Mouse (Mus musculus): Measurements from ENCODE around the gene C130050O18Rik. TPM values are rescaled to one million over a fixed set of nuclear protein-coding genes. Genes with fewer than 3 reads are reported as not detected.

The C130050O18Rik gene
- under 1 TPM; 0.32 to 0.61 TPM for total RNA-seq (2021)
- long read RNA-seq, experiment 1: 0 reads
- long read RNA-seq, experiment 2: 0 reads

DNA sequence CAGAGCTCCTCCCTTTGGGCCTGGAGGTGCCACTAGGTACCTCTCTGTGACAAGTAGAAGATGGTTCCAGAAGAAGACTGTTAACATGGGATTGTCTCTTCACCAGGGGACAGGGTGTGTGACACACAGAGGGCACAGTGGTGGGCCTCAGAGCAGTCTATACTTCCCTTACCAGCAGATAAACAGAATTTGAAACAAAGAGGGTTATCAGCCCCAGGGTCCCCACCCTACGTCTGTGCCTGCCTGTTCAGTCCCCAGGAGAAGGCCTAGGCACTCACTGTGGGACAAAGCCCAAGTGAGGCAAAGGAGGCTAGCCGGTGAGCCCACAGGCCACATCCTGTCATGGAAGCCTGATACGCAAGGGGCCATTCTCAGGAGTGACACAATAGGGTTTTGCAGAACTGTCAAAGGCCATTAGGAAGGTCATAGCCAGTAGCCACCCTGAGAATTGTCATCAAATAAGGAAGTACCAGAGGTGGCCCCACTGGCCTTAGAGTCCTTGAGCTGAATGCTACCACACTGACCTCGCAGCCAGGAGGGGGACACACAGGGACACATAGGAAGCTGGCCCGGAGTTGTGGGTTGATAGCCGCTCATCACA is at the start of gene C130050O18Rik:
TSS of gene C130050O18Rik (plus strand) at position 480 of the 601 bp plus-strand sequence.
- DNase-seq: no peak

DNA sequence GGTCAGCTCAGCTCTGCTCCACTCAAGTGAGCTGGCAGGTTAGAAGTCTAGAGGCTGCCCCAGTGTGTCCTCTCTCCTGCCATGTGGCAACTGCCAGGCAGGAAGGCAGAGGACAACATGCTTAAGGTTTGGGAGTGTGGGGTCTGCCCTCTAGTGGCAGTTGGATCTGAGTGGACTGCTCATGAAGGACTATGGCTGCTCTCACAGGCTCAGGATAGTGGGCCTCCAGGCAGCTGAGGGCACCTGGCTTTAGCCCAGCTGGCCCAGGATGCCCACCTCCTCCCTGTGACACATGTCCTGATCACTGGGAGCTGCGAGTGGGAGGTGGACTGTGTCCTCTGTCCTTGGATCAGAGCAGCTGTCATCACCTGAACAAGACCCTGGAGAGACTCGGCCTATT is 46.4 kb upstream of the C130050O18Rik start:
- DNase-seq: no peak

DNA sequence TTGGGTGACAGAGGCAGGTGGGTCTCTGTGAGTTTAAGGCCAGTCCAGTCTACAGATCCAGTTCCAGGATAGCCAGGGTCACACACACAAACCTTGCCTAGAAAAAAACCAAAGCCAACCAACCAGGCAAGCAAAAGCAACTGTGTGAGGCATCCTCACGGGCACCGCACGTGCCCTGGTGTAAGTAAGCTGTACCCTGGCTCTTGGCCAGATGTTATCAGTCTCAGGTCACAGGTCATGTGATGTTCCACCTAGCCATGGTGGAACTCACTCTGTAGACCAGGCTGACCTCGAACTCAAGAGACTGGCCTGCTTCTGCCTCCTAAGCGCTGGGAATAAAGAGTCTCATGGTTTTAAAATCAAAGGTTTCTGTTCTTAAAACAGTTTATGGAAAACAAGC is 45.8 kb upstream of the C130050O18Rik start:
- no peak for DNase-seq

DNA sequence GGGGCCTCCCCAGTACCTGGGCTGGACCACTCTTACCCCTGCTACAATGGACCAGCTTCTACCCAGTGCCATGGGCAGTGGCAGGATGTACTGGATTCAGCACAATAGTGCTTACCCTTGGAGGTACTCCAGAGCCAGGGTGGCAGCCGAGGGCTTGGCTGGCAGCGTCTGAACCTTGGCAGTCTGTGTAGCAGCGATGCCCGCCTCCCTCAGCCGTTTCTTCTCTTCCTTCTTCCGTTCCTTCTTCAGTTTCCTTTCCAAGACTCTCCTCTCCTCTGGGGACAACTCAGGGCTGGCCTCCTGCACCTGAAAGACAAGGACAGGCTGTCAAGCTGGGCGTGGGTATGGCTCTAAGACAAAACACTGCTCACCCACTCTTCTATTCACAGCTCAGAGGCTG is 41.2 kb upstream of the C130050O18Rik start:
- DNase-seq: peak; percentile 11

DNA sequence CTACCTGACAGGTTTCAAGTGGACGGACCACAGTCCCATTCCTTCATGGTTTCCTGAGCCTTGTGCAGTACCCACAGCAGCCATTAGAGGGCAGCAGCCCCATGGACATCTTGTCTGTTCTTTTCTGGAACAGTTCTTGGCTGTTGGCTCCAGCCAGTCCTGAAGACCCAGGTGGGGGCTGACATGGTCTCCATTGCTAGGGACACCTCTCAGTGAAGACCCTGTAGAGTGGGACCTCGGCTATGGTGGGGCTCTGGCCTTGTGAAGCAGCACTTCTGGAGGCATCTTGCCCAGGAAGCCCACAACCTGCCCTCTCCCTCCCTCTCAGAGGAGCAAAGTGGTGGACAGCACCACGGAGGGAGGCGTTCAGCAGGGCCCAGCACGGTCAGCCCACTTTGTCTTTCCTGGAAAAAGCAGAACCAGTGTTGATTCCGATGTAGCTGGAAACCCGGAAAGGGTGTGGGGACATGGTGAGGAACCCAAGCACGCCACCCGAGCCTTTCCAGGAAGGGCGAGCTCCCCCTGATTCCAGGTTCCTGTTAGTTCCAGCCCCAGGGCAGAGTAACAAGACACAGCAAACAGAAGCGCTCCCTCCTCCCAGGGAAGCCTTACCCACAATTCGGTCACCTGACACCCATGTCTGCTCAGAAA is 40.7 kb upstream of the C130050O18Rik start:
- DNase-seq: peak; percentile 81

DNA sequence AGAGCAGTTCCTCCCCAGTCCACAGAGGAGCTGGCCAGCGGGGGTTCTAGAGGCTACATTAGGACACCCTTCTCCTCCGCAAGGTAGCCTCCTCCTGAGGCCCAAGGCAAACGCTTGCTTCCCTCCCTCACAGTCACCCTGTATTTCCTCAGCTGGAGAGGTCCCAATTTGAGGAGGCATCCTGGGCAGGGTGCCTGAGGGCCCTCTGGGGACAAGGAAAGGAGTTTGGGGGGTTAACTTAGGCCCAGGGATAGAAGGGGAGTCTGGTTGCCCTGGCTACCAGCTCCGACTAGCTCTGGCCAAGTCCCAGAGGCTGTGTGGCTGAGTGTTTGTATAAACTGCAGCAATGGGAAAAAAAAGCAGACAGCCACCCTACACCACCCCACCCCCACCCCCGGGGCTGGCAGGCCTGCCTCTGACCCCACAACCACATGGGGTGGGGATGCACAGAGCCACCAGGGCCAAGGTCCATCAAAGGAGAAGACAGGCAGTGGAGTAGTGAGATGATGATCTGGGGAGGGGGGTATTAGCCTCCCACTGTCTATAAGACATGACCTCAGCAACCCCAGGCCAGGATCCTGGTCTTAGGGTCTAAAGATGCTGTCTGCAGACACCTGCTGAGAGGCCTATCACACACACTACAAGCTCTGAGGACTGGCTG is 40.0 kb upstream of the C130050O18Rik start:
- no peak for DNase-seq

DNA sequence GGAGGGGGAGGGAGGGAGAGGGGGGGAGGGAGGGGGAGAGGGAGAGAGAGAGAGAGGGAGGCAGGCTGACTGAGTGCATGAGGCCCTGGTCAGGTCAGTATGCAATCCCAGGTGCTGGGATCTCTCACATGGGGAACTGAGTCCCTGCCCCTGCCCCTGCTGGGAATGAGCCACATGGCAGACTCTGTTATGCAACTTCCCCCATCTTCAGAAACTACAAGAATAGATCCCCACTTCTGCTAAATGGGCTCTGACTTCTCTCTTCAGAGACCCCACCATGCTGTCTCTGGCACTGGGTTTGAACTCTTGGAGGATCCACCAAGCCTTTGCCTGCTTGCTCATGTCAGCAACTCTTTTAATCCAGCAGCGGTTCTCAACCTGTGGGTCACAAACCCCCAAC is 39.3 kb upstream of the C130050O18Rik start:
- no peak for DNase-seq

DNA sequence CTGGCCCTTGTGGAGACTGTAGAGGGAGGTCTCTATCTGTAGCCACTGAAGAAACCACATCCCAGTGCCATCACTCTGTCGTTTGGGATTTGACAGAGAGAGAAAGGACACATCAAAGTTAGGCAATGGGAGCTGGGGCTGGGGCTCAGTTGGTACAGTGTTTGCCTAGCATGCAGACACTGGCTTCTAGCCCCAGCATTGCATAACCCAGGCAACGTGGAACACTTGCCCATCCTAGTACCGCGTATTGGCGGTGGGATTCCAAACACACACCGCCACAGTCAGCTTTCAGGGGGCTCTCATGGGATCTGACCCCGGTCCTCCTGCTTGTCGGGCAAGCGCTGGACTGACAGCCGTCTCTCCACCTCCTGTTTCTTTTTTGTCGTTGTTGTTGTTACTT is 38.6 kb upstream of the C130050O18Rik start:
- no peak for DNase-seq

DNA sequence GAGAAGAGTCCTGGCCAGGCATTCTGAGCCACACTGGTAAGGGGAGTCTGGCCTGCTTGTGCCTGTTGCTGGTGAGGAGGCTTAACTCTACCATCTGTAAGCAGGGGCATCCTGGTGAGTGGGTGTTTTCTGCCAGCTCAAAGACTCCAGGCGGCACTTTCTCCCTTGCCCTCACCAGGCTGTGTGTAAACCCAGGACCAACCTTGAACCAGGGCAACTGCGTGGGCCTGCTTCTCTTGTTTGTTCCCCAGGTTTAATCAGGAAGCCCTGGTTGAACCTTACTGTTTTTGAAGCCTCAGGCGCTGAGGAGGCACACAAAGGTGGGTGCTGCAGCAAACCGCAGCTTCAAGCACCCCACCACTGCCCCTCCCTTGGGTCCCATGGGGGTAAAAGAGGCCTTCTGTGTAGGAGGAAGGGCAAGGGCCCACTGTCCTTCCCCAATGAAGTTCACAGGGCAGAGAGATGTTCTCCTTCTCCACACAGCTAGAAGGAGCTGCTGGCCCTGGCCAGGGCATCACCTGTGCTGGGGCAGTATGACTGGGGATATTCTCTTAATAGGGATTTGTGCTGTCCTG is 37.1 kb upstream of the C130050O18Rik start:
- no peak for DNase-seq

DNA sequence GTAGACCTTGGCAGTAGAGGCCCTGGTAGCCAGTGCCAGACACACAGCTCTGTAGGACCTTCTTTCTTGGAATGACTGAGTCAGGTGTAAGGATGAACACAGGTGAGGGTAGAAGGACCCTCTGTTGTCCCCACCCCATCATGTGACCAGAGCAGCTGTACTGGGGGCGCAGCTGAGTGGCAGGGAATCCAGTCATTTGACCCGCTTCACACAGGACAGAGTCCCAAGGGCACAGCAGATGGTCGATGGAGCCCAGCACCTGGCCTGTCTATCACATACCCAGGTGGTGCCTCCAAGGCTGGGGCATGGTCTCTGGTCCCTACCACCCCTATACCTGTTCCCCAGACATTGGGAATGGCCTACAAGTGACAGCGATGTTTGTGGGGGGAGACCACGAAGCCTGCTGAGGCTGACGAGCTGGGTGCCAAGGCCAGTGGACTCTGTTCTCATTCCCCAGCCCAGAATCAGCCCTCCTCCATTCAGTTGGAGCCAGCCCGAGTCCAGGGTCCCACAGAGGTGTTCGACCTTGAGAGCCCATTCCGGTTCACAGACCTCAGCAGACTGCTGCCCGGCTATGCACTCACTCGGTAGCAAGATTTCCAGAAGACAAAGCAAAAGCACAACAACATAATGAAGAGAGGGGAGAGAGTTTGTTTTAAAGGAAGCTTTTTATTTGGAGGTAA is 36.3 kb upstream of the C130050O18Rik start:
- no peak for DNase-seq

DNA sequence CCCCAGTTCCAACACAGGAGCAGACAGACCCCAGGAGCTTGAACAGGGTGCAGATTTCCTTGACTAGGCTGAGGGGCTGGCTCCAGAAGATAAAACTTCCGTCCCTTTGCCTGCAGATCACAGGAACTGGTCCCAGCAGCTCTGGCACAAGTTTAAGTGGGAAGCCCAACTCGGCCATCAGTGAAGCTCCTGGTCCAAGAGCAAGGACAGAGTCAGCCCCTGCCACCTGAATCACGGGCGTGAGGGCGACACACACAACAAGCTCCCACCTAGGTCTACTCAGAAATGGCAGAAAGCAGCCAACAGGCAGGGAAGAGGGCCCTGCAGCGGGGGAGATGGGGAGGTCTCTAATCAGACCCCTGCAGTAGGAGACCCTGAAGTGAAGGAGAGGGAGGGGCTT is 34.7 kb upstream of the C130050O18Rik start:
- no peak for DNase-seq

DNA sequence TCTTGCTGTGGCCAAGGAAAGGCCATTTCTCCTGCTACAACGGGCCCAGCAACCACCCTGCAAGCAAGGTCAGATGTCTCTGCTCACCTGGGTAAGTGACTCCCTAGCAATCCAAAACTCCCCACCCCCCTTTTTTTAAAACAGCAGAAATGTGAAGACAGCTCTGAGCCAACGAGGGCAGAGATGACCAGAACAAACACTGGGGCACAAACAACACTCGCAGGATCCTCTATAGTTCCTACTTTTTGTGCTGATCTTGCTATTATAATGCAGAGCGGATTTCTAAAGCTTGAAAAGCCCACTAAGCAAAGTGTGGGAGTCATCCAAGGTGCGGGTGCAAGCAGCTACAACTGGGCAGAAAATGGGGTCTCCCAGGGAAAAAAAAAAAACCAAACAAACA is 34.0 kb upstream of the C130050O18Rik start:
- no peak for DNase-seq

DNA sequence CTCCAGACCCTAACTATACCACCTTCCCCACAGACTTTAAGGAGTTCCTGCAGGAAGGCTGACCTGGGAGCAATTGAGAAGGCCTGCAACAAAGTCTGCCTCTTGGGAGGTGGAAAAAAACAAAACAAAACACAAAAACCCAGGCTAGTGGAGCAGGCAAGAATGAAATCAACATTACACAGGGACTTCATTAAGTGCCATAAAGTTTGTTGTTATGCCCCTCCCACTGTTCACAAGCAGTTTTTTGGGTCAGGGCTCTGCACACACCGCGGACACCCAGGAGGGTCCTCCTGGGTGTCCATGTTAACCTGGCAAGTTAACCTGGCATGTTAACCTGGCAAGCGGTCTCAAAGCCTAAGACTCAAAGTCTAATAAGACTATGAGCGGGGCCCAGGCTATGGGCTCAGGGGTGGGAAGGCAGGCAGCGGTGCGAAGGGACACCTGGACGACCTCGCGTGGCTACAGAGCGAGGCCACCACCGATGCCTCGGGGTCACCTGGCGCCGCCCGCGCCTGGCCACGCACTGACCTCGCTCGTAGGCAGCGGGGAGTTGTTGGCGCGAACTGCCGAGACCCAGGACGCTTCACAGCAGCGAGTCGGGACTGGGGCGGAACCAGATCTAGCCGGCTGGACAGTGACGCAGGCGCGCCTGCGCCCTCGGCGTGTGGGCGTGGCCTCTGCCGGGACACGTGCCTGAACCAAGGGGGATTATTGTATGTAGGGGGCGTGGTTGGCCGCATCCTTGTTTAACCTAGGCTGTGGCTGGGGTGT is 33.3 kb upstream of the C130050O18Rik start:
- peak; percentile 87 for DNase-seq

DNA sequence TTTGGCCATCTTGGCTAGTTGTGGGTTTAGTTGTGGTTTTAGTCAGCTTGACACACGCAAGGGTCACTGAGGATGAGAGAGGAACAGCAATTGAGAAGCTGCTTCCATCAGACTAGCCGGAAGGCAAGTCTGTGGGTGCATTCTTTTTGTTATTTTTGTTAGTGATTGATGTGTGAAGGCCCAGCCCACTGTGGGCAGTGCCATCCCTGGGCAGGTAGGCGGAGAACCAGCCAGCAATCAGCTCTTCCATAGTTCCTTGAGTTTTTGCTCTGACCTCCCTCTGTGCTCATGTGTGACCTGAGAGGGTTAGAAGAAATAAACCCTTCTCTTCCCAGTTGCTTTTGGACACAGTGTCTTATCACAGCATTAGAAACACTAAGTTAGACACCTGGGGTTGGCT is 32.0 kb upstream of the C130050O18Rik start:
- DNase-seq: no peak

DNA sequence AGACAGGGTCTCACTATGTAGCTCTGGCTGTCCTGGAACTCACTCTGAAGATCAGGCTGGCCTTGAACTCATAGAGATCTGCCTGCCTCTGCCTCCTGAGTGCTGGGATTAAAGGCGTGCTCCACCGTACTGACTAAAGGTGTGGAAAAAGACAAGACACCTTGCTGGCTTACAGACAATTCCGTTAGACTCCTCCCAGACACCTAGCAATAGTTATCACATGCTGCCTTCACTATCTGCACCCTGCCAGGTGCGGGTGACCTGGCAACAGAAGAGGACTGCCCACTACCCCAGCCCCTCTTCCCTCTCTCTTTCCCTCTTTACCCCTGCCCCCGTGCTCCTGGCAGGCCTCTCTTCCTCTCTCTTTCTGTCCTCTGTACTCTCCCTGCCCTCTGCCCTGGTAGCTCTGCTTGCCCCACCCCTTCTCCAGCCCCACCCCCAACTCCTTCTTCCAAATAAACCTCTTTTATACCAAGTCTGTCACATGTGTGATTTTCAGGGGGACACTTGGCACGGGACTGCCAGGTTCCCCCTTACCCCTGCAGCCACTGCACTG is 31.1 kb upstream of the C130050O18Rik start:
- DNase-seq: no peak

DNA sequence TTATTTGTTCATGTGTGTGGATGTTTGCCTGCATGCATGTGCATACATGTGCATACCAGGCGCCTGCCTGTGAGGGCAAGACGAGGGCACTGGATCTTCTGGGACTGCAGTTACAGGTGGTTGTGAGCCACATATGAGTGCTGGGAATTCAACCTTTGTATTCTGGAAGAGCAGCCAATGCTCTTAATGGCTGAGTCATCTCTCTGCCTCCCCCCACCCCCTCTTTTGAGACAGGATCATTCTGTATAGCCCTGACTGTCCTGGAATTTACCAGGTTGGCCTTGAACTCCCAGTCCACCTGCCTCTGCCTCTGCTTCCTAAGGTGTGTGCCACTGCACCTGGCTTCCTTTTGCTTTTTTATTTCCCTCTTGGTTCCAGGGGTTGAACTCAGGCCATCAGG is 30.2 kb upstream of the C130050O18Rik start:
- DNase-seq: no peak

DNA sequence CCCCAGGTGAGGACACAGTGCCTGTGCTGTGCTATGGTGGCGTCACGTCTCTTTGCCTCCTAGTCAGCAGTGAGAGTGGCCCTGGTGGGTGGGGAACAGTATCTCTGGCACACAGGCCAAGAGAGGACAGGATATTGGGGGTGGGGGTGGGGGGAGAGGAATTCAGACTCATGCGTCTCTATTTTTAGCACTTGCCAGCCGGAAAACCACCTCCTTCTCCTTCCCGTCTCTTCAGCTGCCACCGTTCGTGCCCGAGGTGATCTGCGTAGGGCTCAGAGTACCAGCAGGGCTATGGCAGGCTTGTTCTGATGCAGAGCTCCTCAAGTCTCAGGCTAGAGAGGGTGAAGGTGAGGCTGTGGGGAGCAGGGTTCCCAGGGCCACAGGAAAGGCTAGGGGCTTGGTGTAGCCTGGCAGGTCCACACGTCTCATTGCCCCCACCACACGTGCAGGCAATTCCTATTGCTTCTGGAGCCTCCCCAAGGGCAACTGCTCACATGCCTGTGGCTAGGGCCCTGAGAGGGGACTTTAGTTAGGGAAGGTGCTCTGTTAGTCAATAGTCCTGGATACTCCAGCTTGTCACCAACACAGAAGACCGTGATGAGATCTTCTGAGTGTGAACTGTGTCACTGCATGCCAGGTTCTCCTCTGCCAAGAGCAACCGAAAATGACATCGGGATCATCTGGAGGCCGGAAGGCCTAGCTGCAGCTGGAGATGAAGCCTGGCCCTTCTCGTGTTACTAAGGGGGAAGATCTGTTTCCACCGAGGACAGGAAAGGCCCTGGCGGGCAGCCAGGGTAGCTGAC is 27.4 kb upstream of the C130050O18Rik start, which contains the start of gene Gpr146:
TSS of gene Gpr146 (plus strand) at position 230 of the 803 bp plus-strand sequence.
- DNase-seq: peak; percentile 80

DNA sequence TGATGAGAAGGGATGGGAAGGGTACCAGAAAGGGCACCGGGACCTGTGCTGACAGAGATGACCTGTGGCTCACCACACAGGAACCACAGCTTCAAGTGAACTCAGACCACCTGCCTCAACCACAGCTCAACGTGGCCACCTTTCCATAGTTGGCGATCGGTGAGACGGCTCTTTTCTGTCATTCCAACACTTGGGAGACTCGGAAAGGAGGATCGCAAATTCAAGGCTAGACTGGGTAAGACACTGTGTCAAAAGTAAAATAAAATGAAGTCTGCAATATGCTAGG is 26.9 kb upstream of the C130050O18Rik start:
- no peak for DNase-seq

DNA sequence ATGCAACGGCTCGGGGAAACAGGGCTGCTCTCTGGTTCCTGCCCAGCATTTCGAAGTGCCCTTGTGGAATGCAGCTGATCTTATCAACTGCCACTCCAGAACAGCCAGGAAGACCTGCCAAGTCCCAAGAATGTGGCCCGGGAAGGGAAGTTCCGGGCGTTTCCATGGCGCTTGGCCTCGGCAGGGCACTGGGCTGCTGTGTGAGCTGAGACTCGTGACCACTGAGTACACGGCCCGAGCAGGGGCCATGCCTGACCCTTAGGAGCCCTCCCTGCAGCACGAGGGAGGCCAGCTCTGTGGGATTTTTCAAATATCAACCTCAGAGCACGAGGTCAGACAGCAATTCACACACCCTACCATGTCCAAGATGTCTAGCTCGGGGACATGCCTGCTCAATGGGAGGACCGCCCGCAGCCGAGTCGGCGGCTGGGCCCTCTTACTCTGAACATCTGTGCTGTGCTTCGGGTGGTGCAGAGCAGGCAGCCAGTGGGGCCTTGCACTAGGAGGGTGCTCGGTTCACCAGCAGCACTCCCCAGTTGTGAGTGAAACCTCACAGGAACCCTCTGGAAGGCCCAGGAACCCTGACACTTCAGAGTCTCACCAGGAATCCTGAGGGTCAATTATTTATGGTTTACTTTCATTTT is 26.0 kb upstream of the C130050O18Rik start:
- peak; percentile 78 for DNase-seq

DNA sequence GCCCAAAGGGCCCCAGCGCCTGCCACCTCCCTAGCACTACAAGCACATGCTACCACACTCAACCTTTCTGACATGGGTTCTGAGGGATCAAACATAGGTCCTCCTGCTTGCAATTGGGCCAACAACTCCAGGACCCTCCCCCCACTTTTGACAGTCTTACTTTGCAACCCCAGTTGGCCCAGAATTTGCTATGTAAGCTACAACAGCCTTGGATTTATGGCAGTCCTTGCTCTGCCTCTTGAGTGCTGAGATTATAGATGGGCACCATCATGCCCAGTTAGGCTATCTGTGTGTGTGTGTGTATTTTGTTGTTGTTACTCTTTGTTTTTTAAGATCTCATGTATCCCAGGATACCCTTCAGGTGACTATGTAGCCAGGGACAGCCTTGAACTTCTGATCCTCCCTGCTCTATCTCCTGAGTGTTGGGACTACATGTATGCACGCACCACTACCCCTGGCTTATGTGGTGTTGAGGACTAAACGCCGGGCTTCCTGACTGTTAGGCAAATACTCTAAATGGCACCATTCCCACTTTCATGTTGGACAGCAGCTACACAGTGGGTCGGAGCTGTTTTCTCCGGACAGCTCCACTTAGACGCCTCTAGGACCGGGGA is 25.2 kb upstream of the C130050O18Rik start:
- DNase-seq: no peak
